Mouse (Mus musculus): Measurements from ENCODE around the gene Dgki. TPM values are rescaled to one million over a fixed set of nuclear protein-coding genes. Genes with fewer than 3 reads are reported as not detected.

Gene Dgki
- polyA plus RNA-seq, 1 experiment from 2014 or later, result 0.92 TPM

GRCm38 (mm10) chr6:37261236-37261852 lies 38.6 kb downstream of the Dgki start:
- no peaks in the 10 kb centered on the region for H3K27me3 ChIP-seq
- no peak overlapping the region for H3K27ac ChIP-seq
- H3K36me3 ChIP-seq, result no peaks in the 10 kb centered on the region
- H3K9me3 ChIP-seq, result no peaks in the 10 kb centered on the region
- no peak overlapping the region for H3K4me2 ChIP-seq
- no peak for ATAC-seq (ENCODE audit: insufficient number of reproducible peaks, low FRiP score, low TSS enrichment, low read depth)
- H3K4me3 ChIP-seq, result no peak overlapping the region
- WGBS, result 82% methylated on average over 10 of the region's 10 CpGs
- no peaks in the 10 kb centered on the region for H3K4me1 ChIP-seq
- H3K9ac ChIP-seq, result no peak overlapping the region

GRCm38 (mm10) chr6:37258662-37259061 lies 41.3 kb downstream of the Dgki start:
- Histone ChIP-seq H3K4me3 (no peak overlapping the region), H3K27me3 (no peaks in the 10 kb centered on the region), H3K27ac (no peak overlapping the region), H3K36me3 (no peaks in the 10 kb centered on the region), H3K9ac (no peak overlapping the region), H3K4me1 (peaks cover 10% of the 10 kb centered on the region), H3K4me2 (no peak overlapping the region), H3K9me3 (no peaks in the 10 kb centered on the region)
- ATAC-seq (ENCODE audit: insufficient number of reproducible peaks, low FRiP score, low TSS enrichment, low read depth), result no peak
- 79% methylated on average over 7 of the region's 7 CpGs for WGBS

DNA sequence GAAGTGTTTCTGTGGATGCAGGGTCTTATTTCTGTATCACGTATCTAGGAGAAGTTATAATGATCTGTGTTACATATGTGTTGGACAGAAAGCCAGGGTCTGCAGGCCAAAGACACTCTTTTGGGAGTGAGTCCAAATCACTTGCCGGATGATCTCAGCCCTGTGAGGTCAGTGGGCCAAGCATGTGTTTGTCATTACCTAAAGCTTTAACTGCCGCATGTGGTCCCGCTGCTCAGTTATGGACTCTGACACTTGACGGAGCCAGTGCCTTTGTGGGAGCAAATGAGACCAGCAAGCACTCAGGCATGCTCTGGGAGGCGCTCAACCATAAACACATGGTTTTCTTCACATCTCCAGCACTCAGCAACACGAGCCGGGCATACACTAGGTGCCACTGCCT lies 45.8 kb downstream of the Dgki start:
- peak; percentile 86 for ATAC-seq (ENCODE audit: insufficient number of reproducible peaks, low FRiP score, low TSS enrichment, low read depth)
- Histone ChIP-seq H3K27me3 (no peaks in the 10 kb centered on the region), H3K4me2 (no peak overlapping the region), H3K27ac (peak overlapping the region; percentile 57), H3K9ac (no peak overlapping the region), H3K36me3 (no peaks in the 10 kb centered on the region), H3K4me3 (no peak overlapping the region), H3K4me1 (peaks cover 12% of the 10 kb centered on the region), H3K9me3 (no peaks in the 10 kb centered on the region)
- 21% methylated on average over 8 of the region's 8 CpGs for WGBS

- no peaks in the 10 kb centered on the region for H3K27me3 ChIP-seq
- no peak overlapping the region for H3K4me2 ChIP-seq
- no peaks in the 10 kb centered on the region for H3K9me3 ChIP-seq
- no peak for ATAC-seq (ENCODE audit: insufficient number of reproducible peaks, low FRiP score, low TSS enrichment, low read depth)
- H3K27ac ChIP-seq, result no peak overlapping the region
- peaks cover 12% of the 10 kb centered on the region for H3K4me1 ChIP-seq
- no peaks in the 10 kb centered on the region for H3K36me3 ChIP-seq
- no peak overlapping the region for H3K9ac ChIP-seq
- no peak overlapping the region for H3K4me3 ChIP-seq
- 87% methylated on average over 4 of the region's 4 CpGs for WGBS
These were observed 47.4 kb downstream of the Dgki start for GRCm38 (mm10) chr6:37252536-37252935.

DNA sequence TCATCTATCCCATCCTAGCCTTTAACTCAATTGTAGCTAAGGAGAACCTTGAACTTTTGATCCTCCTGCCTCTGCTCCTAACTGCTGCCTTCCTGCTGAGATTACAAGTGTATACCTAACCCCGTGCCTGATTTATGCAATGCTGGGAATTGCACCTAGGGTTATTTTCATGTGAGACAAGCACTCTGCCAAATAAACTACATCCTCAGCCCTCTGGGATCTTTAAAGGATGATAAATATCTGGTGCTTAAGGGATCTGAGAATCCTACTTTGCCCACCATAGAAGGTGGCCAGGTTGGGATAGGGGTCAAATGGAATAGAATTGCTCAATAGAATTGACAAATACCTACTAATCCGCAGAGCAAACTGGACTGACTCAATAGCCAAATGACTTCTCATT lies 49.3 kb downstream of the Dgki start:
- 83% methylated on average over 2 of the region's 2 CpGs for WGBS
- no peak for ATAC-seq (ENCODE audit: insufficient number of reproducible peaks, low FRiP score, low TSS enrichment, low read depth)
- H3K9me3 ChIP-seq, result no peaks in the 10 kb centered on the region
- H3K9ac ChIP-seq, result no peak overlapping the region
- H3K4me2 ChIP-seq, result no peak overlapping the region
- H3K36me3 ChIP-seq, result no peaks in the 10 kb centered on the region
- no peak overlapping the region for H3K27ac ChIP-seq
- no peak overlapping the region for H3K4me3 ChIP-seq
- H3K27me3 ChIP-seq, result no peaks in the 10 kb centered on the region
- H3K4me1 ChIP-seq, result peaks cover 12% of the 10 kb centered on the region

DNA sequence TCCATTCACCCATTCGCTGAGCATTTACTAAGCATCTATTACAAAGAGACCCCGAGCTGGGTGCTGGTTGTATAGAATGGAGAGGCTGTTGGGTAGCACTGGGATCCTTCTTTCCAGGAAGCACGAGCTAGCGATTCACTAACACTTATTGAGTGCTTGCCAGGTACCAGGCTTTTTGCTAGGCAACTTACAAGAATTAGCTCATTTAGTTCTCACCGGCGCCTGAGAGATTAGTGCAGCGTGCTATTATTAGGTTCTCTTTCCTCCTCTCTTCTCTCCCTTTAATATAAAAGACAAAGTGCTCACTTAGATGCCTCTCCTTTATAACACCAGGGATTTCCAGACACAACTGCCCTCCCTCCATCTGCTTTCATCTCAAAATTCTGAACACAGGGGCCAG lies 54.2 kb downstream of the Dgki start:
- Histone ChIP-seq H3K4me3 (no peak overlapping the region), H3K36me3 (no peaks in the 10 kb centered on the region), H3K9ac (no peak overlapping the region), H3K27me3 (no peaks in the 10 kb centered on the region), H3K4me2 (no peak overlapping the region), H3K9me3 (no peaks in the 10 kb centered on the region), H3K27ac (no peak overlapping the region), H3K4me1 (0 out of 2 replicates have a peak, but pooled peaks cover 4% of the 10 kb centered on the region)
- ATAC-seq (ENCODE audit: insufficient number of reproducible peaks, low FRiP score, low TSS enrichment, low read depth), result no peak
- 78% methylated on average over 7 of the region's 7 CpGs for WGBS

- no peak for ATAC-seq (ENCODE audit: insufficient number of reproducible peaks, low FRiP score, low TSS enrichment, low read depth)
- Histone ChIP-seq H3K9me3 (no peaks in the 10 kb centered on the region), H3K4me3 (no peak overlapping the region), H3K27me3 (no peaks in the 10 kb centered on the region), H3K9ac (no peak overlapping the region), H3K36me3 (no peaks in the 10 kb centered on the region), H3K4me2 (no peak overlapping the region), H3K27ac (no peak overlapping the region), H3K4me1 (0 out of 2 replicates have a peak, but pooled peaks cover 4% of the 10 kb centered on the region)
- WGBS, result 86% methylated on average over 11 of the region's 11 CpGs
These were observed 55.9 kb downstream of the Dgki start for GRCm38 (mm10) chr6:37244074-37244473.

DNA sequence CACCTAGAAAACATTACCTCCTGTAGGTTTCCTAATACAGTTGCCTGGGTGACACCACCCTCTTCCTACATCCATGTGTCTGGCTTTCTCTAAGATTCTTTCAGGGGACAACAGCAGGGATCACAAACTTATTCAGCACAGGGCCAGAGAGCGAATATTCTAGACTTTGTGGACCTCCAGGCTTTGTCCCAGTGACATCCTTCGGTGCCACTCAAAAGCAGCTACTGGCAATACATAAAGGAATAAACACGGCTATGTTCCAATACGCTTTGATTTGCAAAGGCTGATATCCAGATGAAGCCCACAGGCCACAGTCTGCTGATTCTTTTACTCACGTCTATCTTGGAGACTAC lies 57.2 kb downstream of the Dgki start:
- 90% methylated on average over 5 of the region's 5 CpGs for WGBS
- ATAC-seq (ENCODE audit: insufficient number of reproducible peaks, low FRiP score, low TSS enrichment, low read depth), result no peak
- no peaks in the 10 kb centered on the region for H3K27me3 ChIP-seq

GRCm38 (mm10) chr6:37242100-37242768 lies 57.8 kb downstream of the Dgki start:
- WGBS, result 77% methylated on average over 6 of the region's 6 CpGs
- no peak overlapping the region for H3K4me2 ChIP-seq
- no peak overlapping the region for H3K27ac ChIP-seq
- no peak for ATAC-seq (ENCODE audit: insufficient number of reproducible peaks, low FRiP score, low TSS enrichment, low read depth)
- H3K36me3 ChIP-seq, result no peaks in the 10 kb centered on the region
- H3K27me3 ChIP-seq, result no peaks in the 10 kb centered on the region
- peaks cover 4% of the 10 kb centered on the region; the same call in 1 of the 2 replicates for H3K4me1 ChIP-seq
- H3K9ac ChIP-seq, result no peak overlapping the region
- H3K4me3 ChIP-seq, result no peak overlapping the region
- no peaks in the 10 kb centered on the region for H3K9me3 ChIP-seq

More for the DNA sequence above, 57.2 kb downstream of the Dgki start:
- 0 out of 2 replicates have a peak, but pooled peaks cover 4% of the 10 kb centered on the region for H3K4me1 ChIP-seq
- H3K9me3 ChIP-seq, result no peaks in the 10 kb centered on the region
- H3K36me3 ChIP-seq, result no peaks in the 10 kb centered on the region
- no peak overlapping the region for H3K4me3 ChIP-seq
- no peak overlapping the region for H3K9ac ChIP-seq
- no peak overlapping the region for H3K4me2 ChIP-seq
- H3K27ac ChIP-seq, result no peak overlapping the region

DNA sequence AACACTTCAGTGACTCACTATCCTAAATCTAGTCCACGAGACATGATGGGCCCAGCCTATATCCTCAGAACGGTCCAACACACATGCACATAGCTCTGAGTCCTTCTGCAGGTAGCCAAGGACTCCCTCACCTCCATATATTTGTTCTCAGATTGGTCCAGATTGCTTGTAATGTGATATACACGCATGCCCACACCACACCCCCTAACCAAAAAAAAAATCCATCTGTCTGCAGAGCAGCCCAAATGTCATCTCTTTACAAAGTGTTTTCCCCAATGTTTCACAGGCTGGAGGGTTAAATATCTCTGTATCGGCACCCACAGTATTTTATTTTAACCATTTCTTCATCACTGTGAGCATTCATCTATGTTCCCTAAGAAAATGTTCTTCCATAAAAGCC lies 58.5 kb downstream of the Dgki start:
- 80% methylated on average over 4 of the region's 4 CpGs for WGBS
- peaks cover 8% of the 10 kb centered on the region for H3K4me1 ChIP-seq
- no peaks in the 10 kb centered on the region for H3K9me3 ChIP-seq
- no peaks in the 10 kb centered on the region for H3K27me3 ChIP-seq
- no peak overlapping the region for H3K4me3 ChIP-seq
- no peak for ATAC-seq (ENCODE audit: insufficient number of reproducible peaks, low FRiP score, low TSS enrichment, low read depth)
- no peak overlapping the region for H3K27ac ChIP-seq
- no peak overlapping the region for H3K9ac ChIP-seq
- no peak overlapping the region for H3K4me2 ChIP-seq
- H3K36me3 ChIP-seq, result no peaks in the 10 kb centered on the region

GRCm38 (mm10) chr6:37240140-37240539 lies 59.8 kb downstream of the Dgki start:
- Histone ChIP-seq H3K4me1 (peaks cover 8% of the 10 kb centered on the region), H3K9me3 (no peaks in the 10 kb centered on the region), H3K9ac (no peak overlapping the region), H3K4me2 (no peak overlapping the region), H3K27me3 (no peaks in the 10 kb centered on the region), H3K36me3 (no peaks in the 10 kb centered on the region), H3K4me3 (no peak overlapping the region), H3K27ac (no peak overlapping the region)
- 71% methylated on average over 7 of the region's 7 CpGs for WGBS
- ATAC-seq (ENCODE audit: insufficient number of reproducible peaks, low FRiP score, low TSS enrichment, low read depth), result no peak

DNA sequence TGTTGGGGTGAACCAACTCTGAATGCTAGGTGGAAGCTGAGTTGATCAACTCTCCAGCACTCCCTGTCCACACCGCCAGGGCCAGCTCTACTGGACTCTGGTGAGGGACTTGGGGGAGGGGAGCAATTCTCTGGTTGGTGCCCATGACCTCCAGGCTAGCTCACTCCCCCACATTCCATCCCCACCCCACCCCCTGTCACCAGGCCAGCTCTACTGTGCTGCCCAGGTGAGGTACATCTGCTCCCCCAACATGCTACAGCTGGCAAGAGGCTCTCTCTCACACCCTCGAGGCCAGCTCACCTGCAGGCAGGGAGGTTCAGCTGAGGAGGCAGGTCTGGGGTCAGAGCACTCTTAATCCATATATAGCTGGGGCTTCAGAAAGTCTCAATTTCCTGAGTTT lies 63.1 kb downstream of the Dgki start:
- no peaks in the 10 kb centered on the region for H3K27me3 ChIP-seq
- H3K9me3 ChIP-seq, result no peaks in the 10 kb centered on the region
- H3K9ac ChIP-seq, result no peak overlapping the region
- WGBS, result 59% methylated on average over 2 of the region's 2 CpGs
- no peak for ATAC-seq (ENCODE audit: insufficient number of reproducible peaks, low FRiP score, low TSS enrichment, low read depth)
- H3K4me3 ChIP-seq, result no peak overlapping the region
- no peaks in the 10 kb centered on the region for H3K36me3 ChIP-seq
- no peak overlapping the region for H3K4me2 ChIP-seq
- H3K4me1 ChIP-seq, result peaks cover 4% of the 10 kb centered on the region
- no peak overlapping the region for H3K27ac ChIP-seq

All from limb, embryonic 15.5 days (tissue).